Mouse (Mus musculus) limb, embryonic 14.5 days (tissue): ENCODE results near the gene Adora3. TPM values are rescaled to one million over a fixed set of nuclear protein-coding genes. Genes with fewer than 3 reads are reported as not detected.

Experiments
- ATAC-seq: fragments of 200-750 bp; cut with Nextera tagmentation; 2 replicates; pipeline ENCODE4 v1.8.0; 2017; ENCODE audit warnings: low read depth, moderate number of reproducible peaks, moderate TSS enrichment; ENCODE audit not compliant: low FRiP score
- DNase-seq: peaks from one replicate; pipeline ENCODE4 v3.0.0-alpha.2; 2015; ENCODE audit warnings: low spot score
- H3K27ac ChIP-seq: fragments of 300-500 bp; sonication (generic); replicated peaks from 2 replicates; pipeline ENCODE4 v1.5.1; 2014; ENCODE audit warnings: low read depth, mild to moderate bottlenecking, low read length, moderate library complexity, mixed read lengths
- H3K27me3 ChIP-seq: fragments of 300-500 bp; sonication (generic); 2 replicates; pipeline ENCODE4 v1.6.1; 2014; ENCODE audit warnings: low read length, mixed read lengths; ENCODE audit not compliant: control insufficient read depth, insufficient read depth
- H3K36me3 ChIP-seq: fragments of 300-500 bp; sonication (generic); 2 replicates; pipeline ENCODE4 v1.6.1; 2014; ENCODE audit warnings: mild to moderate bottlenecking, low read length, moderate library complexity, mixed read lengths; ENCODE audit not compliant: control insufficient read depth, insufficient read depth
- H3K4me1 ChIP-seq: fragments of 300-500 bp; sonication (generic); 2 replicates; pipeline ENCODE4 v1.6.1; 2014; ENCODE audit warnings: antibody characterized with exemption, low read length, mixed read lengths; ENCODE audit not compliant: control insufficient read depth, insufficient read depth
- H3K4me2 ChIP-seq: fragments of 300-500 bp; sonication (generic); replicated peaks from 2 replicates; pipeline ENCODE4 v1.6.1; 2014; ENCODE audit warnings: low read depth, mild to moderate bottlenecking, low read length, moderate library complexity; ENCODE audit not compliant: severe bottlenecking
- H3K4me3 ChIP-seq: fragments of 300-500 bp; sonication (generic); replicated peaks from 2 replicates; pipeline ENCODE4 v1.5.1; 2014; ENCODE audit warnings: low read length
- H3K9ac ChIP-seq: fragments of 300-500 bp; sonication (generic); 2 replicates; pipeline ENCODE4 v1.6.1; 2014; ENCODE audit warnings: mild to moderate bottlenecking, low read depth, low read length, moderate library complexity; ENCODE audit not compliant: severe bottlenecking
- H3K9me3 ChIP-seq: fragments of 300-500 bp; sonication (generic); 2 replicates; pipeline ENCODE4 v1.6.1; 2016; ENCODE audit warnings: low read length; ENCODE audit not compliant: control insufficient read depth
- POLR2A ChIP-seq: fragments of 200-500 bp; IDR thresholded peaks from 2 replicates; pipeline ENCODE4 v1.8.0; 2012; ENCODE audit warnings: inconsistent platforms, mild to moderate bottlenecking, moderate library complexity, borderline replicate concordance; ENCODE audit not compliant: insufficient read depth, insufficient read length; ENCODE audit errors: extremely low read depth
- WGBS: fragments of 180-500 bp; shearing (Covaris S2); extraction: QIAGEN DNeasy Blood & Tissue Kit; methylation state at CpG from one replicate; pipeline ENCODE4 v1.1.7; 2014; 5-methylcytosine and 5-hydroxymethylcytosine counted together
- polyA plus RNA-seq, 2 experiments: library from polyadenylated mRNA; depleted of rRNA in 1 of 2; stranded (reverse) in 1 of 2; unstranded in 1 of 2; fragments of >200 nt; fragmentation: Nextera tagmentation in 1 of 2; extraction: Ambion mirVana in 1 of 2; gene quantifications; 2 replicates each; pipeline versions ENCODE4 v1.2.1 to v1.2.3; 2012 to 2014

Adora3 gene
- polyA plus RNA-seq, 2 experiments: 2.1 to 2.8 TPM

DNA sequence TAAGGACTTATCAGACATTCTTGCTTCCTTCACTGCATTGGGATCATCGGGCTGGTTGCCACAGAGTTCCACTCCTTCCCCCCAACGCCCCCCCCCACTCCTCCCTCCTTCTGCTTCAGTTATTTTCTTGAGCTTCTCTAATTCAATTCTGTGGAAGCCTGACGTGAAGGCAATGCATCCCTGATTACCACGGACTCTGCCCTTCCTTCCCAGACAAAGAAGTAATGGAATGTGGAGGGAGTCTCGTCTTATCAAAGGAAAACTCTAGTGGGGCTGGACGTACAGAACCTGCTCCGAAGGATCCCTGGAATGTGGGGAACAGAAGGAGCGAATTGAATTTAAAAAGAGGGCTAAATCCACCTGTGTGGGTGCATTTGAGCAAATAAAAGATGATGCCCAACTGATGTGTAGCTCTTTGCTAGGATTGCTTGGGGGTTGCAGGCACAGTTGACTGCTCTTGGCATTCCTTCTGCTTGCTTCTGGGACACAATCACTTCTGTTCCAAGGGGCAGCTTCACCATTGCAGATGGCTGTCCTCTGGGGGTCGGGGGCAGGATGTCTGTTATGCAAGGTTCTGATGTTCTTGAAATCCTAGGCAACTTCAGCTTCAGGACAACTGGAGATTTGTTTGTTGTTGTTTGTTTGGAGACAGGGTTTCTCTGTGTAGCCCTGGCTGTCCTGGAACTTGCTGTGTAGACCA, 37.4 kb downstream of the Adora3 start:
- H3K27me3 ChIP-seq: no peaks in the 10 kb centered on the region
- ATAC-seq: no peak
- 67% methylated on average over 9 of the region's 9 CpGs for WGBS
- no peak overlapping the region for H3K9ac ChIP-seq
- no peak for TF ChIP-seq POLR2A
- H3K27ac ChIP-seq: no peak overlapping the region
- no peak for DNase-seq
- no peak overlapping the region for H3K4me2 ChIP-seq
- H3K4me1 ChIP-seq: no peaks in the 10 kb centered on the region
- H3K4me3 ChIP-seq: no peak overlapping the region
- H3K9me3 ChIP-seq: no peaks in the 10 kb centered on the region
- H3K36me3 ChIP-seq: no peaks in the 10 kb centered on the region

GRCm38 (mm10) chr3:105908976-105909375, 38.3 kb downstream of the Adora3 start:
- no peak overlapping the region for H3K27ac ChIP-seq
- no peaks in the 10 kb centered on the region for H3K9me3 ChIP-seq
- TF ChIP-seq POLR2A: no peak
- H3K36me3 ChIP-seq: no peaks in the 10 kb centered on the region
- no peak overlapping the region for H3K4me3 ChIP-seq
- no peak overlapping the region for H3K4me2 ChIP-seq
- H3K4me1 ChIP-seq: no peaks in the 10 kb centered on the region
- no peaks in the 10 kb centered on the region for H3K27me3 ChIP-seq
- ATAC-seq (no peak), DNase-seq (no peak)
- no peak overlapping the region for H3K9ac ChIP-seq
- 83% methylated on average over 4 of the region's 4 CpGs for WGBS

DNA sequence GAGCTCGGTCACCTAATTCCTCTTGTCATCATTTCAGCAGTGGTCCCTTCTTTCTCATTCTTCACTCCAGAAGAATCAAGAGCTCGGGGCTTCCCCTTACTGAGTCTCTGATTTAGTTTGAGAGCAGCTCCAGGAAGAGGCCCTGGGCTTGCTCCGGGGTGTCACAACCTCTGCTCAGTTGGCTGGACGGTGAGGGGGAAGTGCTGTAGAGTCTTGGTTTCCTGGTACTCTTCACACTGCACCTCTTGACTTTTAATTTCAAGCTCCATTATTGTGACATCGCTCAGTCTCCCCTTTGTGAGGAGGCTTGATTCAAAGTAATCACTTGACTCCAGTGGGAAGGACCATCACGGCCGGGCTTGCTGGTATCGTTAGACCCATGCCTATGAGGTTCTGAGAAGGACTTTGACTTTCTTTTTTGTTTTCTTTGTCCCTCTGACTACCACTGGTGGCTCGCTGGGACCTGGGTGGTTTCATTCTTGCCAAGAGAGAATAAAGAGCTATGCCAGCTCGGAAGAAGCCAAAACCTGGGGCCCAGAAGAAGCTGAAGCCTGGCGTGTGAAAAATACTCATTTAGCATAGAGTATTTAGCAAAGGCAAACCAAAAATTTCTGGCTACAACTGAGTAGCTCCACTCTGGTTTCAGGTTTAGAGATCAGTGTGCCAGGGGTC, 40.0 kb downstream of the Adora3 start:
- Histone ChIP-seq H3K36me3 (no peaks in the 10 kb centered on the region), H3K4me3 (no peak overlapping the region), H3K27ac (no peak overlapping the region), H3K27me3 (no peaks in the 10 kb centered on the region), H3K9me3 (no peaks in the 10 kb centered on the region), H3K4me2 (no peak overlapping the region), H3K4me1 (no peaks in the 10 kb centered on the region), H3K9ac (no peak overlapping the region)
- ATAC-seq (no peak), DNase-seq (no peak)
- TF ChIP-seq POLR2A: no peak
- WGBS: 82% methylated on average over 11 of the region's 11 CpGs

DNA sequence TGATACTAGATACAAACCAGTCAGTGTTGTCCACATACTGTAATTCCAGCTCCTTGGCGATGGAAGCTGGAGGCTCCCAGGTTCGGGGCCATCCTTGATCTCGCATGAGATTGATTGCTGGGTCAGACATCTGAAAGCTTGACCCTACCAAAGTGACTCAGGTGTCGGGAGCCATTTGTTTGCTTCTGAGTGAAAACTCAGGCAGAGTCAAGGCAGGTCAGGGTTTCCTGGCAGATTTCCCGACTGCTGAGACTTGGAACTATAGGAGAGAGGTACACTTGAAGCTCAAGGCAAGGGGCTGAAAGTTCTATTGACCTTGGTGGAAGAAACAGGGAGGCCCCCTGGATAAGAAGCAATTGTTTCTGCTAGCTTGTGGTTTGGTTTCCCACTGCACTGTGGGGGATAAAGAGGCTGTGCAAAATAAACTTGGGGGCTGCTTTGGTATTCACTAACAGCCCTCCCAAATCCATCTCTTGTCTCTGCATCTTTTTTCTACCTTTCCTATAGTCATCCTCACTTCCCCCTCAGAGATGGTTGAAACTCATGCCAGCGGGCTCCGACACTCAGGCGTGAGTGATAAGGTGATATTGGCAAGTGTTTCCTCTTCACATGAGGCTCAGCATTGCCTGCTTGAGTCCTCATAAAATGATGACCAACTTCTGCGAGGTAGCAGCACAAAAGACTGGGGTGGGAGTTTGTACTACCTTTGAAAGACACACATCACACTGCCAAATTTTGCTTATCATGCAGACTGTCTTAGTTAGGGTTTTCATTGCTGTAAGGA, 41.6 kb downstream of the Adora3 start:
- no peak overlapping the region for H3K4me2 ChIP-seq
- no peak overlapping the region for H3K9ac ChIP-seq
- no peaks in the 10 kb centered on the region for H3K9me3 ChIP-seq
- H3K36me3 ChIP-seq: no peaks in the 10 kb centered on the region
- no peak for TF ChIP-seq POLR2A
- ATAC-seq (no peak), DNase-seq (no peak)
- H3K27ac ChIP-seq: no peak overlapping the region
- no peaks in the 10 kb centered on the region for H3K4me1 ChIP-seq
- H3K4me3 ChIP-seq: no peak overlapping the region
- no peaks in the 10 kb centered on the region for H3K27me3 ChIP-seq
- WGBS: 66% methylated on average over 9 of the region's 9 CpGs

DNA sequence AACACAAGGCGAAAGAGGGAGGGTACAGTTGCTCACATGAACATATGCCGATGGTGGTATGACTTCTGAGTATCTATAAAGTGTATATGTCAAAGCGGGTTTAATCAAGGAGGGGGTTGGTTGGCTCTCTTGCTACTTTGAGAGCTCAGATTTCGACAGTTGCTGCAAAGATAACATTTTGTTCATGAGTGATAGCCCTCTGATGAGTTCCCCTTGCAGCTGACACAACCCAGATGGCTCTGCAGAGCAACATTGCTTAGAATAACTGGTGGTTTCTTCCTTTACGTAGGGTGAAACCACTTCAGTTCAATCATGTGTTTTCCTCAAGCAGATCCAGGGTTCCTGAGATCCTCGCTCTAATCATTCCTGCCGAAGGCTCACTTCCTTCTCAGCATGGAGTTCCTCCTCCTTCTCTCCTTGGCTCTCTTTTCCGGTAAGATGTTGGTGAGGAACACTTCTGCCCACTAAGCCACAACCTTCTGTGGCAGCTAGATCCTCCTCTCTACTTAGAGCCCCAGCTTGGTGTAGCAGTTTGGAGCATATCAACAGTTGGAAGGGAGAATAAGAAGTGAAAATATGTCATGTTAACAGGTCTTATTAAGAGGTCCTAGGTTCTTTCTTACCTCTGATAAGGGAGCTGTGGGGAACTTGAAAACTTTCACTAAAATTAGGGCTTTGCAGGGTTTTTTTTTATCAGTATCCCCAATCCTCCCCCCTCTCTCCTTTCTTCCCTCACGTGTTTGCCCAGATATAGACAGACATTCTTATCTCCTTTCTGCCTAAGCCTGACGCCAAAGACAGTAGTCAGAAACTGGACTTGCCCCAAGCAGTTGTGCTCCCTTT, 43.4 kb downstream of the Adora3 start:
- Histone ChIP-seq H3K9me3 (no peaks in the 10 kb centered on the region), H3K4me3 (no peak overlapping the region), H3K9ac (no peak overlapping the region), H3K4me1 (0 out of 2 replicates have a peak, but pooled peaks cover 3% of the 10 kb centered on the region), H3K36me3 (no peaks in the 10 kb centered on the region), H3K27me3 (no peaks in the 10 kb centered on the region), H3K4me2 (no peak overlapping the region), H3K27ac (no peak overlapping the region)
- ATAC-seq: no peak
- TF ChIP-seq POLR2A: no peak
- no peak for DNase-seq
- WGBS: 66% methylated on average over 10 of the region's 10 CpGs
